Mouse (Mus musculus) left cerebral cortex, postnatal 14 days (tissue): ENCODE results near the gene H2al2a. TPM values are rescaled to one million over a fixed set of nuclear protein-coding genes. Genes with fewer than 3 reads are reported as not detected.
"Not testable (repeated sequence)": the region's sequence is repeated elsewhere in the genome, so short reads cannot be mapped to it uniquely, and the experiment has no call there.

Source experiments
- DNase-seq, 2 experiments: peaks; one replicate each; pipeline ENCODE4 v3.0.0; 2021 to 2022; ENCODE audit warnings: low spot score in 2 of 2, mixed read lengths in 1 of 2
- intact Hi-C: fragments of 180-260 bp; cut with DNase I; formaldehyde crosslinking; loops from one replicate; pipeline ENCODE4 v1.15.1; 2025
- total RNA-seq, 2 experiments: library from RNA; stranded (reverse); gene quantifications; 2 replicates each; pipeline ENCODE4 v1.2.3; 2021

H2al2a gene
- total RNA-seq, 2 experiments from 2014 or later: not detected

- intact Hi-C loops: no loop called here
- DNase-seq: no peak
Measured at GRCm38 (mm10) chr2:17986694-17987093, 10.1 kb downstream of the H2al2a start.

GRCm38 (mm10) chr2:17984774-17985173 is 12.0 kb downstream of the H2al2a start:
- intact Hi-C loops: no loop called here
- no peak for DNase-seq

- intact Hi-C loops: no loop called here
- DNase-seq: no peak
Measured at GRCm38 (mm10) chr2:17982747-17983146, 14.0 kb downstream of the H2al2a start.

- DNase-seq: no peak
- intact Hi-C loops: no loop called here
Measured at GRCm38 (mm10) chr2:17978706-17979105, 18.1 kb downstream of the H2al2a start.

GRCm38 (mm10) chr2:17978251-17978650 is 18.5 kb downstream of the H2al2a start:
- intact Hi-C loops, DNase-seq: not testable (repeated sequence)

GRCm38 (mm10) chr2:17977645-17978044 is 19.1 kb downstream of the H2al2a start:
- intact Hi-C loops, DNase-seq: not testable (repeated sequence)

- intact Hi-C loops: no loop called here
- DNase-seq: no peak
Measured at GRCm38 (mm10) chr2:17975601-17976327, 21.0 kb downstream of the H2al2a start.

GRCm38 (mm10) chr2:17973868-17974440 is 22.8 kb downstream of the H2al2a start:
- intact Hi-C loops: no loop called here
- no peak for DNase-seq

- DNase-seq: no peak
- intact Hi-C loops: no loop called here
Measured at GRCm38 (mm10) chr2:17973246-17973645, 23.5 kb downstream of the H2al2a start.

- intact Hi-C loops: no loop called here
Measured at GRCm38 (mm10) chr2:17972843-17973242, 23.9 kb downstream of the H2al2a start.

GRCm38 (mm10) chr2:17971407-17971806 is 25.4 kb downstream of the H2al2a start:
- DNase-seq: no peak
- intact Hi-C loops: no loop called here

More at GRCm38 (mm10) chr2:17972843-17973242, 23.9 kb downstream of the H2al2a start:
- DNase-seq: no peak

- DNase-seq: no peak
- intact Hi-C loops: no loop called here
Measured at GRCm38 (mm10) chr2:17970662-17971061, 26.1 kb downstream of the H2al2a start.

GRCm38 (mm10) chr2:17970187-17970586 is 26.6 kb downstream of the H2al2a start:
- intact Hi-C loops: no loop called here
- no peak for DNase-seq

GRCm38 (mm10) chr2:17968571-17968970 is 28.2 kb downstream of the H2al2a start:
- intact Hi-C loops: no loop called here
- no peak for DNase-seq

- DNase-seq, intact Hi-C loops: not testable (repeated sequence)
Measured at GRCm38 (mm10) chr2:17968037-17968436, 28.7 kb downstream of the H2al2a start.

GRCm38 (mm10) chr2:17959501-17959900 is 37.3 kb downstream of the H2al2a start:
- no peak for DNase-seq
- intact Hi-C loops: no loop called here

GRCm38 (mm10) chr2:17946875-17947274 is 49.9 kb downstream of the H2al2a start:
- DNase-seq: no peak
- intact Hi-C loops: no loop called here
